Mouse (Mus musculus): ENCODE measurements around the gene Rabgap1. TPM values are rescaled to one million over a fixed set of nuclear protein-coding genes. Genes with fewer than 3 reads are reported as not detected.

Gene Rabgap1
- polyA plus RNA-seq, 1 experiment from 2014 or later = 14.1 TPM

- Histone ChIP-seq H3K4me2 (replicated peaks; ENCODE audit: low read depth) (no peak overlapping the region), H3K4me3 (ENCODE audit: low read depth, low read length) (no peak overlapping the region), H3K27me3 (replicated peaks; ENCODE audit: control insufficient read depth, insufficient read depth, low read length) (no peaks in the 10 kb centered on the region), H3K9me3 (ENCODE audit: control insufficient read depth) (no peaks in the 10 kb centered on the region), H3K9ac (ENCODE audit: low read depth, low read length) (no peak overlapping the region), H3K4me1 (replicated peaks; ENCODE audit: control insufficient read depth, insufficient read depth, low read length) (peaks cover 3% of the 10 kb centered on the region; the same call in 1 of the 2 replicates), H3K36me3 (ENCODE audit: control insufficient read depth, insufficient read depth) (peaks cover 53% of the 10 kb centered on the region), H3K27ac (ENCODE audit: low read depth, low read length) (0 out of 2 replicates have a peak overlapping the region, but pooled peaks have one; percentile 46)
- no peak for TF ChIP-seq CTCF (IDR thresholded peaks at IDR 0.05; ENCODE audit: low read depth)
- no peak for ATAC-seq
- 44% methylated on average over 2 of the region's 2 CpGs for WGBS
Observed at GRCm38 (mm10) chr2:37565579-37565978, 122.5 kb downstream of the Rabgap1 start.

- TF ChIP-seq CTCF (IDR thresholded peaks at IDR 0.05; ENCODE audit: low read depth) = no peak
- peaks cover 49% of the 10 kb centered on the region for H3K36me3 ChIP-seq (ENCODE audit: control insufficient read depth, insufficient read depth)
- H3K4me1 ChIP-seq (replicated peaks; ENCODE audit: control insufficient read depth, insufficient read depth, low read length) = peaks cover 3% of the 10 kb centered on the region; the same call in 1 of the 2 replicates
- no peak overlapping the region for H3K4me3 ChIP-seq (ENCODE audit: low read depth, low read length)
- H3K27ac ChIP-seq (ENCODE audit: low read depth, low read length) = 0 out of 2 replicates have a peak overlapping the region, but pooled peaks have one; percentile 46
- WGBS = 60% methylated on average over 1 of the region's 1 CpGs
- no peak overlapping the region for H3K4me2 ChIP-seq (replicated peaks; ENCODE audit: low read depth)
- no peak for ATAC-seq
- no peaks in the 10 kb centered on the region for H3K27me3 ChIP-seq (replicated peaks; ENCODE audit: control insufficient read depth, insufficient read depth, low read length)
- H3K9me3 ChIP-seq (ENCODE audit: control insufficient read depth) = no peaks in the 10 kb centered on the region
- no peak overlapping the region for H3K9ac ChIP-seq (ENCODE audit: low read depth, low read length)
Observed at GRCm38 (mm10) chr2:37566035-37566434, 123.0 kb downstream of the Rabgap1 start.

- H3K27ac ChIP-seq (ENCODE audit: low read depth, low read length) = no peak overlapping the region
Observed at GRCm38 (mm10) chr2:37569888-37570287, 126.8 kb downstream of the Rabgap1 start.

GRCm38 (mm10) chr2:37570703-37571102 is 127.6 kb downstream of the Rabgap1 start:
- no peak for ATAC-seq
- H3K4me1 ChIP-seq (replicated peaks; ENCODE audit: control insufficient read depth, insufficient read depth, low read length) = peaks cover 3% of the 10 kb centered on the region; the same call in 1 of the 2 replicates
- H3K4me2 ChIP-seq (replicated peaks; ENCODE audit: low read depth) = no peak overlapping the region
- TF ChIP-seq CTCF (IDR thresholded peaks at IDR 0.05; ENCODE audit: low read depth) = no peak
- H3K36me3 ChIP-seq (ENCODE audit: control insufficient read depth, insufficient read depth) = peaks cover 17% of the 10 kb centered on the region
- no peaks in the 10 kb centered on the region for H3K27me3 ChIP-seq (replicated peaks; ENCODE audit: control insufficient read depth, insufficient read depth, low read length)
- no peak overlapping the region for H3K27ac ChIP-seq (ENCODE audit: low read depth, low read length)
- no peaks in the 10 kb centered on the region for H3K9me3 ChIP-seq (ENCODE audit: control insufficient read depth)
- no peak overlapping the region for H3K9ac ChIP-seq (ENCODE audit: low read depth, low read length)
- H3K4me3 ChIP-seq (ENCODE audit: low read depth, low read length) = no peak overlapping the region
- 34% methylated on average over 2 of the region's 2 CpGs for WGBS

More at GRCm38 (mm10) chr2:37569888-37570287, 126.8 kb downstream of the Rabgap1 start:
- Histone ChIP-seq H3K4me3 (ENCODE audit: low read depth, low read length) (no peak overlapping the region), H3K9ac (ENCODE audit: low read depth, low read length) (no peak overlapping the region), H3K4me2 (replicated peaks; ENCODE audit: low read depth) (no peak overlapping the region), H3K27me3 (replicated peaks; ENCODE audit: control insufficient read depth, insufficient read depth, low read length) (no peaks in the 10 kb centered on the region), H3K36me3 (ENCODE audit: control insufficient read depth, insufficient read depth) (peaks cover 21% of the 10 kb centered on the region), H3K4me1 (replicated peaks; ENCODE audit: control insufficient read depth, insufficient read depth, low read length) (peaks cover 3% of the 10 kb centered on the region; the same call in 1 of the 2 replicates), H3K9me3 (ENCODE audit: control insufficient read depth) (no peaks in the 10 kb centered on the region)
- whole genome bisulfite sequencing = 33% methylated on average over 5 of the region's 5 CpGs
- no peak for TF ChIP-seq CTCF (IDR thresholded peaks at IDR 0.05; ENCODE audit: low read depth)
- peak; percentile 76 for ATAC-seq

- Histone ChIP-seq H3K27ac (ENCODE audit: low read depth, low read length) (no peak overlapping the region), H3K4me1 (replicated peaks; ENCODE audit: control insufficient read depth, insufficient read depth, low read length) (peaks cover 3% of the 10 kb centered on the region; the same call in 1 of the 2 replicates), H3K36me3 (ENCODE audit: control insufficient read depth, insufficient read depth) (peaks cover 8% of the 10 kb centered on the region; the same call in 1 of the 2 replicates), H3K4me3 (ENCODE audit: low read depth, low read length) (no peak overlapping the region), H3K9me3 (ENCODE audit: control insufficient read depth) (no peaks in the 10 kb centered on the region), H3K27me3 (replicated peaks; ENCODE audit: control insufficient read depth, insufficient read depth, low read length) (no peaks in the 10 kb centered on the region), H3K9ac (ENCODE audit: low read depth, low read length) (no peak overlapping the region), H3K4me2 (replicated peaks; ENCODE audit: low read depth) (no peak overlapping the region)
- no peak for ATAC-seq
- WGBS = 95% methylated on average over 2 of the region's 2 CpGs
- no peak for TF ChIP-seq CTCF (IDR thresholded peaks at IDR 0.05; ENCODE audit: low read depth)
Observed at GRCm38 (mm10) chr2:37572141-37572540, 129.1 kb downstream of the Rabgap1 start.

- Histone ChIP-seq H3K4me1 (replicated peaks; ENCODE audit: control insufficient read depth, insufficient read depth, low read length) (no peaks in the 10 kb centered on the region), H3K4me3 (ENCODE audit: low read depth, low read length) (no peak overlapping the region), H3K36me3 (ENCODE audit: control insufficient read depth, insufficient read depth) (no peaks in the 10 kb centered on the region), H3K4me2 (replicated peaks; ENCODE audit: low read depth) (no peak overlapping the region), H3K9ac (ENCODE audit: low read depth, low read length) (no peak overlapping the region), H3K27ac (ENCODE audit: low read depth, low read length) (no peak overlapping the region), H3K9me3 (ENCODE audit: control insufficient read depth) (no peaks in the 10 kb centered on the region), H3K27me3 (replicated peaks; ENCODE audit: control insufficient read depth, insufficient read depth, low read length) (no peaks in the 10 kb centered on the region)
- WGBS = 88% methylated on average over 1 of the region's 1 CpGs
- no peak for ATAC-seq
- TF ChIP-seq CTCF (IDR thresholded peaks at IDR 0.05; ENCODE audit: low read depth) = no peak
Observed at GRCm38 (mm10) chr2:37576661-37577060, 133.6 kb downstream of the Rabgap1 start.
